Mouse (Mus musculus) midbrain, postnatal 0 days (tissue): ENCODE results near the gene Tppp. TPM values are rescaled to one million over a fixed set of nuclear protein-coding genes. Genes with fewer than 3 reads are reported as not detected.
"Not testable (repeated sequence)": the region's sequence is repeated elsewhere in the genome, so short reads cannot be mapped to it uniquely, and the experiment has no call there.

ENCODE experiments used
- ATAC-seq: fragments of 200-750 bp; cut with Nextera tagmentation; 2 replicates; pipeline ENCODE4 v1.8.0; 2017; ENCODE audit warnings: moderate number of reproducible peaks, mild to moderate bottlenecking, moderate TSS enrichment, moderate library complexity; ENCODE audit not compliant: low FRiP score
- DNase-seq: peaks from one replicate; pipeline ENCODE4 v3.0.0-alpha.2; 2015; ENCODE audit warnings: low spot score
- H3K27ac ChIP-seq: fragments of 300-500 bp; sonication (generic); 2 replicates; pipeline ENCODE4 v1.5.1; 2014; ENCODE audit warnings: low read depth, mild to moderate bottlenecking, low read length, mixed read lengths
- H3K27me3 ChIP-seq: fragments of 300-500 bp; sonication (generic); 2 replicates; pipeline ENCODE4 v1.6.1; 2014; ENCODE audit warnings: low read length, control low read depth, mixed read lengths; ENCODE audit not compliant: insufficient read depth
- H3K36me3 ChIP-seq: fragments of 300-500 bp; sonication (generic); 2 replicates; pipeline ENCODE4 v1.6.1; 2014; ENCODE audit warnings: low read length, control low read depth, mixed read lengths; ENCODE audit not compliant: insufficient read depth
- H3K4me1 ChIP-seq: fragments of 300-500 bp; sonication (generic); 2 replicates; pipeline ENCODE4 v1.6.1; 2014; ENCODE audit warnings: mild to moderate bottlenecking, control low read depth, antibody characterized with exemption, low read length, mixed read lengths; ENCODE audit not compliant: insufficient read depth
- H3K4me2 ChIP-seq: fragments of 300-500 bp; sonication (generic); 2 replicates; pipeline ENCODE4 v1.6.1; 2014; ENCODE audit warnings: low read depth, mild to moderate bottlenecking, low read length, mixed read lengths; ENCODE audit not compliant: poor library complexity, severe bottlenecking
- H3K4me3 ChIP-seq: fragments of 300-500 bp; sonication (generic); 2 replicates; pipeline ENCODE4 v1.5.1; 2014; ENCODE audit warnings: low read depth, mild to moderate bottlenecking, low read length, moderate library complexity
- H3K9ac ChIP-seq: fragments of 300-500 bp; sonication (generic); replicated peaks from 2 replicates; pipeline ENCODE4 v1.6.1; 2014; ENCODE audit warnings: mild to moderate bottlenecking, low read length, moderate library complexity, mixed read lengths; ENCODE audit not compliant: poor library complexity, severe bottlenecking
- H3K9me3 ChIP-seq: fragments of 300-500 bp; sonication (generic); 2 replicates; pipeline ENCODE4 v1.6.1; 2016; ENCODE audit warnings: low read length, control low read depth
- CTCF ChIP-seq: IDR thresholded peaks from 2 replicates; pipeline ENCODE4 v1.5.1; 2016; ENCODE audit warnings: antibody characterized with exemption, mild to moderate bottlenecking
- WGBS: fragments of 180-500 bp; shearing (Covaris S2); extraction: QIAGEN DNeasy Blood & Tissue Kit; methylation state at CpG from one replicate; pipeline ENCODE4 v1.1.7; 2014; 5-methylcytosine and 5-hydroxymethylcytosine counted together
- polyA plus RNA-seq: library from polyadenylated mRNA; unstranded; fragments of >200 nt; fragmentation: Nextera tagmentation; extraction: Ambion mirVana; gene quantifications from 2 replicates; pipeline ENCODE4 v1.2.1, GENCODE M21; 2015
- total RNA-seq: library from RNA; depleted of rRNA; stranded (reverse); fragments of >200 nt; gene quantifications from 2 replicates; pipeline ENCODE4 v1.2.3, GENCODE M21; 2014

Tppp gene
- total and polyA plus RNA-seq, 2 experiments from 2014 or later = 8.3 to 35.9 TPM

GRCm38 (mm10) chr13:74010678-74011077 lies 1.5 kb downstream of the Tppp start:
- Histone ChIP-seq H3K9ac (peak overlapping the region; percentile 83), H3K27me3 (no peaks in the 10 kb centered on the region), H3K4me3 (peak overlapping the region; percentile 67), H3K4me1 (peaks cover 9% of the 10 kb centered on the region; the same call in 1 of the 2 replicates), H3K36me3 (no peaks in the 10 kb centered on the region), H3K27ac (peak overlapping the region; percentile 89), H3K4me2 (peak overlapping the region; percentile 73), H3K9me3 (no peaks in the 10 kb centered on the region)
- no peak for TF ChIP-seq CTCF
- ATAC-seq = peak; percentile 74
- DNase-seq = peak; percentile 60
- WGBS = 9% methylated on average over 3 of the region's 3 CpGs

- WGBS = 81% methylated on average over 4 of the region's 4 CpGs
- H3K4me3 ChIP-seq = no peak overlapping the region
- no peak overlapping the region for H3K4me2 ChIP-seq
- no peak overlapping the region for H3K27ac ChIP-seq
- no peak for TF ChIP-seq CTCF
- peaks cover 7% of the 10 kb centered on the region; the same call in 1 of the 2 replicates for H3K4me1 ChIP-seq
- H3K36me3 ChIP-seq = 0 out of 2 replicates have a peak, but pooled peaks cover 1% of the 10 kb centered on the region
- no peaks in the 10 kb centered on the region for H3K27me3 ChIP-seq
- no peak for ATAC-seq
- H3K9me3 ChIP-seq = no peaks in the 10 kb centered on the region
- no peak overlapping the region for H3K9ac ChIP-seq
- no peak for DNase-seq
Observed at GRCm38 (mm10) chr13:74015908-74016307, 6.7 kb downstream of the Tppp start.

GRCm38 (mm10) chr13:74017426-74017825 lies 8.2 kb downstream of the Tppp start:
- DNase-seq (no peak), ATAC-seq (no peak)
- Histone ChIP-seq H3K4me1 (no peaks in the 10 kb centered on the region), H3K27ac (no peak overlapping the region), H3K9ac (no peak overlapping the region), H3K9me3 (no peaks in the 10 kb centered on the region), H3K4me3 (no peak overlapping the region), H3K4me2 (no peak overlapping the region), H3K36me3 (peaks cover 13% of the 10 kb centered on the region; the same call in 1 of the 2 replicates), H3K27me3 (no peaks in the 10 kb centered on the region)
- no peak for TF ChIP-seq CTCF
- WGBS = 88% methylated on average over 4 of the region's 4 CpGs

DNA sequence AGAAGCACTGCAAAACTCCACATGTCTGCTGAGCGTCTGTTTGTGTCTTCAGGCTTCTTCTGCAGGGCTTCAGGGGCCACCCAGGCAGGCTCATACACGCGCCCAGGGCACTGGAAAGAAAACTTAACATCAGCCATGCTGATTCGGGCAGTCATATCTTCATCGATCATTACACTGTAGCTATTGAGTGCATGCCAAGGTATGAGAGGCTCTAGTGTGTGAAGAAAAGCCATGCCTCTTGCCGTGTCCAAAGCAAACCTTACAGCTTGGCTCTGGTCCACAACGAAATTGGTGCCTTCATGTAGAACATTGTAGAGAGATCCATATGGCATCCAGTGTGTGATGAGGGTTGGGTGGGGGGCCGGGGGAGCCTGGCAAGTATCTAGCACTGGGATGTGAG lies 9.8 kb downstream of the Tppp start:
- H3K9ac ChIP-seq, ATAC-seq, DNase-seq, H3K27me3 ChIP-seq, H3K4me2 ChIP-seq, H3K27ac ChIP-seq, H3K4me1 ChIP-seq, H3K4me3 ChIP-seq, H3K9me3 ChIP-seq: not testable (repeated sequence)
- WGBS = 89% methylated on average over 8 of the region's 8 CpGs
- H3K36me3 ChIP-seq = peaks cover 15% of the 10 kb centered on the region; the same call in 1 of the 2 replicates

GRCm38 (mm10) chr13:74025151-74026081 lies 16.2 kb downstream of the Tppp start:
- WGBS = 58% methylated on average over 4 of the region's 4 CpGs
- H3K27ac ChIP-seq = no peak overlapping the region
- no peak overlapping the region for H3K4me2 ChIP-seq
- DNase-seq (peak; percentile 27), ATAC-seq (no peak)
- H3K9me3 ChIP-seq = no peaks in the 10 kb centered on the region
- no peak overlapping the region for H3K9ac ChIP-seq
- H3K27me3 ChIP-seq = no peaks in the 10 kb centered on the region
- no peak overlapping the region for H3K4me3 ChIP-seq
- no peaks in the 10 kb centered on the region for H3K4me1 ChIP-seq
- H3K36me3 ChIP-seq = peaks cover 15% of the 10 kb centered on the region; the same call in 1 of the 2 replicates
- TF ChIP-seq CTCF = no peak

- Histone ChIP-seq H3K27me3 (no peaks in the 10 kb centered on the region), H3K9me3 (no peaks in the 10 kb centered on the region), H3K4me1 (no peaks in the 10 kb centered on the region), H3K4me2 (no peak overlapping the region), H3K9ac (no peak overlapping the region), H3K4me3 (no peak overlapping the region), H3K27ac (no peak overlapping the region), H3K36me3 (peaks cover 14% of the 10 kb centered on the region; the same call in 1 of the 2 replicates)
- 17% methylated on average over 2 of the region's 2 CpGs for WGBS
- DNase-seq = peak; percentile 59
- ATAC-seq = 0 out of 2 replicates have a peak, but pooled peaks have one; percentile 31
- peak; percentile 85 for TF ChIP-seq CTCF
Observed at GRCm38 (mm10) chr13:74026215-74026614, 17.0 kb downstream of the Tppp start.
